10 mouse cellular contexts compared by ENCODE assay signal in genomic region chr15:78735431-78736180, GRCm38 (mm10). TPM values are rescaled to one million over a fixed set of nuclear protein-coding genes. Genes with fewer than 3 reads are reported as not detected.
DNase-seq lines count a peak whose midpoint lies in the region; ATAC-seq and TF ChIP-seq lines count a peak whose summit lies in the region.
"Had no signal": no experiment of that assay in that cellular context is flagged by ENCODE, and none has a peak within 500 bp of the region (broad histone marks: within the 10 kb centered on the region; RNA-seq: fewer than 3 reads in every experiment).

No protein-coding gene starts in this region.

- H3K4me1 ChIP-seq in forebrain, embryonic 12.5 days = peaks cover 30% of the 10 kb centered on the region
- H3K4me1 ChIP-seq in midbrain, embryonic 12.5 days = peaks cover 30% of the 10 kb centered on the region

- H3K4me2 ChIP-seq in forebrain, embryonic 12.5 days = peak overlapping the region; percentile 26
- no peak overlapping the region for H3K4me2 ChIP-seq in midbrain, embryonic 12.5 days (replicated peaks)

- no peaks in the 10 kb centered on the region for H3K9me3 ChIP-seq in forebrain, embryonic 12.5 days
- H3K9me3 ChIP-seq in midbrain, embryonic 12.5 days = no peaks in the 10 kb centered on the region

- H3K36me3 ChIP-seq in forebrain, embryonic 12.5 days (replicated peaks) = no peaks in the 10 kb centered on the region
- H3K36me3 ChIP-seq in midbrain, embryonic 12.5 days = no peaks in the 10 kb centered on the region

- H3K9ac ChIP-seq in forebrain, embryonic 12.5 days = 0 out of 2 replicates have a peak overlapping the region, but pooled peaks have one; percentile 9
- no peak overlapping the region for H3K9ac ChIP-seq in midbrain, embryonic 12.5 days (replicated peaks)

- TF ChIP-seq POLR2A in brain, embryonic 14.5 days (IDR thresholded peaks at IDR 0.05; ENCODE audit: borderline replicate concordance, extremely low read depth, insufficient read depth, insufficient read length, poor library complexity, severe bottlenecking) = no peak

- H3K4me3 ChIP-seq in forebrain, embryonic 12.5 days (replicated peaks) = no peak overlapping the region
- no peak overlapping the region for H3K4me3 ChIP-seq in midbrain, embryonic 12.5 days

- H3K27ac ChIP-seq in forebrain, embryonic 12.5 days = peak overlapping the region; percentile 88
- H3K27ac ChIP-seq in midbrain, embryonic 12.5 days (replicated peaks) = peak overlapping the region; percentile 64

- DNase-seq in brain, embryonic 14.5 days (ENCODE audit: low read depth) = peak; percentile 96
- peak; percentile 36 for DNase-seq in kidney, adult 18-20 months
- no peak for DNase-seq in gastrocnemius, postnatal 10 days
- DNase-seq in cerebellum, adult 8-10 months = no peak
- DNase-seq: lung, adult 2 months had no signal

- TF ChIP-seq CTCF in brain, embryonic 14.5 days (IDR thresholded peaks at IDR 0.05; ENCODE audit: borderline replicate concordance, extremely low read depth, insufficient read depth, insufficient read length) = no peak

- H3K27me3 ChIP-seq in forebrain, embryonic 12.5 days = no peaks in the 10 kb centered on the region
- no peaks in the 10 kb centered on the region; the same call in 1 of the 2 replicates for H3K27me3 ChIP-seq in midbrain, embryonic 12.5 days

- peak; percentile 74 for ATAC-seq in forebrain, embryonic 12.5 days (ENCODE audit: low FRiP score)
- peak; percentile 41 for ATAC-seq in midbrain, embryonic 12.5 days (ENCODE audit: low FRiP score, low read depth)
- no peak for ATAC-seq in megakaryocyte, adult 5-6 weeks (ENCODE audit: poor library complexity, severe bottlenecking)
- ATAC-seq in CD4-positive, CD25-positive, alpha-beta regulatory T cell, adult 4 months = no peak

- WGBS in forebrain, embryonic 12.5 days = 31% methylated on average over 17 of the region's 17 CpGs
- WGBS in midbrain, embryonic 12.5 days = 38% methylated on average over 17 of the region's 17 CpGs

RNA-seq across cellular contexts. Expression of gene Elfn2, which starts 17.0 kb away (rescaled TPM):
- polyA plus RNA-seq in brain, embryonic 14.5 days (2012; rRNA removed) = 13.2 and 22.5 TPM in 2 replicates
- 1.2 TPM in 2 replicates for polyA plus RNA-seq in forebrain, embryonic 12.5 days (2016; fragmentation: Nextera tagmentation; extraction: Ambion mirVana)
- 0.88 and 2.2 TPM in 2 replicates for polyA plus RNA-seq in midbrain, embryonic 12.5 days (2016; fragmentation: Nextera tagmentation; extraction: Ambion mirVana)
- 0.02 TPM in 1 of 2 replicates, not detected in the other for total RNA-seq in megakaryocyte, adult 5-6 weeks (2015)
- total RNA-seq in megakaryocyte, adult 5-6 weeks (2017) = not detected in 2 replicates
- under 1 TPM; 0.20 to 0.23 TPM for total RNA-seq in gastrocnemius, postnatal 10 days (2021)
- under 1 TPM in 1 of 2 experiments, not detected in 1; 0.10 TPM for polyA plus RNA-seq in CD4-positive, CD25-positive, alpha-beta regulatory T cell, adult 4 months (2017; shearing (Covaris generic))
- polyA plus RNA-seq: heart, embryonic 14.5 days had no signal

RNA-seq across cellular contexts. Expression of gene Mfng, which starts 37.7 kb away (rescaled TPM):
- 37.6 and 72.6 TPM in 2 replicates for polyA plus RNA-seq in brain, embryonic 14.5 days (2012; rRNA removed)
- polyA plus RNA-seq in forebrain, embryonic 12.5 days (2016; fragmentation: Nextera tagmentation; extraction: Ambion mirVana) = 137 and 147 TPM in 2 replicates
- polyA plus RNA-seq in midbrain, embryonic 12.5 days (2016; fragmentation: Nextera tagmentation; extraction: Ambion mirVana) = 119 and 137 TPM in 2 replicates
- total RNA-seq in megakaryocyte, adult 5-6 weeks (2015) = 8.8 and 9.8 TPM in 2 replicates
- 5.7 and 5.8 TPM in 2 replicates for total RNA-seq in megakaryocyte, adult 5-6 weeks (2017)
- 1 to 10 TPM; 7.9 to 9.5 TPM for total RNA-seq in gastrocnemius, postnatal 10 days (2021)
- polyA plus RNA-seq in CD4-positive, CD25-positive, alpha-beta regulatory T cell, adult 4 months (2017; shearing (Covaris generic)) = 100 to 1,000 TPM in 1 of 2 experiments, 10 to 100 TPM in 1; 61.3 to 136 TPM

Comparison
In these comparisons a context has a peak if more than half of its experiments do, and no peak if none do; other contexts are left out.
1. DNase-seq: peak in brain, embryonic 14.5 days (single experiment) and kidney, adult 18-20 months (single experiment); none in gastrocnemius, postnatal 10 days (single experiment) and cerebellum, adult 8-10 months (single experiment).
2. ATAC-seq: peak in forebrain, embryonic 12.5 days (single experiment) and midbrain, embryonic 12.5 days (single experiment); none in megakaryocyte, adult 5-6 weeks (single experiment) and CD4-positive, CD25-positive, alpha-beta regulatory T cell, adult 4 months (single experiment).